Mouse (Mus musculus): ENCODE data around the gene 4930474N05Rik. TPM values are rescaled to one million over a fixed set of nuclear protein-coding genes. Genes with fewer than 3 reads are reported as not detected.

The 4930474N05Rik gene
- polyA plus RNA-seq, 1 experiment from 2014 or later, result not detected

DNA sequence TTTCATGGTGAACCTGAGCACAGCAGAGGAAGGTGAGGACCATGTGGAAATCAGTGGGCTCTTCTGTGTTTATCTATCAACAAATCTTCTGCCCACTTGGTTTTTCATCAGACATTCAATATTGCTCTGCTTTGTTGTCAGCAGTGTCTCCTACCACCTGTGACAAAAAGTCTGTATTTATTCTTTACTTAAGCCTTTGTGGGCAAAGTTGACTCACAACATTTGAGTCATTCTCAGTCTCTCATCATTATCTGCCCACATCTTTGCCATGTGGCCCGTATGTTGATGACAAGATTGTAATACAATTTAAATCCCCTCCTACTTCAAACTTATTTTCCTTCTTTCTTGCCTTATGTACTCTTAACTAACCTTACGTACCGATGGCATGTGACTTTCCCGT lies 43.0 kb downstream of the 4930474N05Rik start:
- H3K27ac ChIP-seq (ENCODE audit: low read length), result no peak overlapping the region
- 0 out of 2 replicates have a peak, but pooled peaks cover 2% of the 10 kb centered on the region for H3K4me1 ChIP-seq (replicated peaks; ENCODE audit: control insufficient read depth, insufficient read depth, low read length)
- no peaks in the 10 kb centered on the region for H3K36me3 ChIP-seq (ENCODE audit: control insufficient read depth, insufficient read depth)
- H3K4me3 ChIP-seq (replicated peaks; ENCODE audit: low read length), result no peak overlapping the region
- no peak overlapping the region for H3K4me2 ChIP-seq (ENCODE audit: low read length)
- 95% methylated on average over 4 of the region's 4 CpGs for WGBS
- H3K27me3 ChIP-seq (replicated peaks; ENCODE audit: control insufficient read depth, insufficient read depth, low read length), result no peaks in the 10 kb centered on the region
- no peak overlapping the region for H3K9ac ChIP-seq (replicated peaks; ENCODE audit: low read depth, low read length)
- no peaks in the 10 kb centered on the region for H3K9me3 ChIP-seq (ENCODE audit: control insufficient read depth, low read length)
- no peak for ATAC-seq

DNA sequence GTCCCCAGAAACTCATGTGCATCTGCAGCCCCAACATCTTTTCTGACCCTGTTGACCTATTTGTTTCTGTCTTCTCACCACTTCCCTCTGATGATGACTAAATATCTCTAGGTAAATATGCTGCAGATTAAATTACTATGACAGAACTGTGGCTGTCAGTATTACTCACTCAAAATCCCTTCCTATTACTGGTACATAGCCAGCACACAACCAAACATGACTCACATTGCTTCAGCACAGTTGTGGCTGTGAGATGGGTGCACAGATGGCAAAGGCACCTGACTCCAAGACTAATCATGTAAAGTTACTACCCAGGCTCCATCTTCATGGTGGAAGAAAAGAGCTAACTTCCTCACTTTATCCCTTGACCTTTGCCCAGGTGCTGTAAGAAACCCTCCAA lies 50.5 kb downstream of the 4930474N05Rik start:
- no peaks in the 10 kb centered on the region for H3K4me1 ChIP-seq (replicated peaks; ENCODE audit: control insufficient read depth, insufficient read depth, low read length)
- no peak overlapping the region for H3K4me3 ChIP-seq (replicated peaks; ENCODE audit: low read length)
- H3K4me2 ChIP-seq (ENCODE audit: low read length), result no peak overlapping the region
- ATAC-seq, result no peak
- H3K9ac ChIP-seq (replicated peaks; ENCODE audit: low read depth, low read length), result no peak overlapping the region
- no peaks in the 10 kb centered on the region for H3K36me3 ChIP-seq (ENCODE audit: control insufficient read depth, insufficient read depth)
- no peaks in the 10 kb centered on the region for H3K27me3 ChIP-seq (replicated peaks; ENCODE audit: control insufficient read depth, insufficient read depth, low read length)
- no peaks in the 10 kb centered on the region for H3K9me3 ChIP-seq (ENCODE audit: control insufficient read depth, low read length)
- H3K27ac ChIP-seq (ENCODE audit: low read length), result no peak overlapping the region
